Mouse (Mus musculus): ENCODE results near the gene Reck. TPM values are rescaled to one million over a fixed set of nuclear protein-coding genes. Genes with fewer than 3 reads are reported as not detected.

Reck gene
- total and polyA plus RNA-seq, 3 experiments = 0.12 to 0.60 TPM; not detected in 1

DNA sequence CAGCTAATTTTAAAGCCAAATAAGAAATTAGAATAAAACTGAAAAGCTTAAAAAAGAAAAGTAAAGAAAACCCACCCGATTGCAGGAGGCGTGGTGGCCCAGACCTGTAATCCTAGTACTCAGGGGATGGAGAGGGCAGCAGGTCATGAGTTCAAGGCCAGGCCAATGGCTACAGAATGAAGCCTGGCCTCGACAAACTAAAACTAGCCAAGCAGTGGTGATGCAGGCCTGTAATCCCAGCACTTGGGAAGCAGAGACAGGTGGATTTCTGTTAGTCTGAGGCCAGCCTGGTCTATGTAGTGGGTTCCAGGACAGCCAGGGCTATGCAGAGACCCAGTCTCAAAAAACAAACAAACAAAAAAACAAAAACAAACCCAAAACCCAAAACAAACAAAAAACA, 37.0 kb upstream of the Reck start:
- Histone ChIP-seq H3K27me3 (ENCODE audit: control insufficient read depth in 1 of 2, insufficient read depth in 2 of 2, low read length in 2 of 2) (0 out of 4 replicates have a peak, but pooled peaks cover 0 to 2% of the 10 kb centered on the region in 2 experiments), H3K27ac (ENCODE audit: control insufficient read depth, low read depth, low read length) (no peak overlapping the region), H3K79me2 (ENCODE audit: control insufficient read depth, insufficient read depth, low read length, poor library complexity) (no peaks in the 10 kb centered on the region), H3K4me1 (ENCODE audit: control insufficient read depth in 1 of 2, insufficient read depth in 2 of 2, low read length in 2 of 2) (no peaks in the 10 kb centered on the region), H3K9ac (ENCODE audit: control insufficient read depth, low read depth, low read length, poor library complexity, severe bottlenecking) (no peak overlapping the region), H3K9me3 (replicated peaks; ENCODE audit: insufficient read depth, low read length) (no peaks in the 10 kb centered on the region), H3K4me3 (ENCODE audit: control insufficient read depth in 1 of 2, insufficient read depth in 1 of 2, low read depth in 2 of 2, low read length in 2 of 2) (no peak overlapping the region), H3K36me3 (ENCODE audit: control insufficient read depth in 1 of 2, insufficient read depth in 2 of 2, low read length in 2 of 2) (no peaks in the 10 kb centered on the region)
- TF ChIP-seq POLR2AphosphoS2 (IDR thresholded peaks at IDR 0.05; ENCODE audit: low read length) (no peak), MEF2A (IDR thresholded peaks at IDR 0.05; ENCODE audit: extremely low read depth, insufficient replicate concordance, low read depth, low read length, poor library complexity, severe bottlenecking) (no peak), GABPA (IDR thresholded peaks at IDR 0.05; ENCODE audit: low read depth, low read length) (no peak), ZMIZ1 (IDR thresholded peaks at IDR 0.05; ENCODE audit: low read depth, low read length) (no peak), TBP (IDR thresholded peaks at IDR 0.05; ENCODE audit: low read depth, low read length) (no peak), MXI1 (IDR thresholded peaks at IDR 0.05; ENCODE audit: low read depth, low read length) (no peak), RAD21 (IDR thresholded peaks at IDR 0.05; ENCODE audit: low read depth, low read length) (no peak), ETS1 (IDR thresholded peaks at IDR 0.05; ENCODE audit: low read depth, low read length) (no peak), NELFE (IDR thresholded peaks at IDR 0.05; ENCODE audit: low read depth, low read length) (no peak), POLR2AphosphoS5 (IDR thresholded peaks at IDR 0.05; ENCODE audit: borderline replicate concordance, low read depth, low read length) (no peak), BHLHE40 (IDR thresholded peaks at IDR 0.05; ENCODE audit: borderline replicate concordance, low read depth, low read length) (no peak), KAT2A (conservative IDR thresholded peaks at IDR 0.05; ENCODE audit: low read depth, low read length) (no peak), MYC (IDR thresholded peaks at IDR 0.05; ENCODE audit: low read depth, low read length) (no peak), MYB (IDR thresholded peaks at IDR 0.05; ENCODE audit: low read depth, low read length) (no peak), ZNF384 (IDR thresholded peaks at IDR 0.05; ENCODE audit: low read depth, low read length) (no peak), CTCF (IDR thresholded peaks at IDR 0.05 in 2 of 3, conservative IDR thresholded peaks at IDR 0.05 in 1 of 3; ENCODE audit: control insufficient read depth in 1 of 3, insufficient read depth in 1 of 3, low read depth in 2 of 3, low read length in 3 of 3, poor library complexity in 1 of 3, severe bottlenecking in 1 of 3) (no peak), ZC3H11A (IDR thresholded peaks at IDR 0.05; ENCODE audit: low read depth, low read length) (no peak)
- no peak for DNase-seq (ENCODE audit: low read depth, low spot score)

DNA sequence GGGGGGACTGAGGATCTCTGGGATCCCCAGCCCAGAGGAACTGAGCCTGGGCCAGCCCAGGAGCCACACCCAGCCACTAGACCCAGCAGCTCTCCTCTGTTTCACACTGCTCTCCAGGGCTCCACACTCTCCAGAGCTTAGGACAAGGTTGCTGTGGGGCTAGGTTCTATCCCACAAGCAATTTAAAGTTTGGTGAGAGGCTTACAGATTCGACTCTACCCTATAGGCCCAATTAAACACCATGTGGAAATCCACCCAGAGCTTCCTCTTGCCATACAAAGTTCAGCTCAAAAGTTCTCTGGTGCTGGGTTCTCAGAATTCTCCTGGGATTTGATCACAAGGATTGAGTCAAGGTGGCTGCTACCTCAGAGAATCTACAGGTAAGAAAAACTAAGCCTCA, 35.2 kb upstream of the Reck start, which contains the start of gene Olfr157:
Olfr157 (minus strand) TSS at position 101 of the 400 bp plus-strand sequence.
- TF ChIP-seq UBTF (IDR thresholded peaks at IDR 0.05; ENCODE audit: borderline replicate concordance, insufficient read depth, low read depth, low read length) = no peak
- TF ChIP-seq BHLHE40 (IDR thresholded peaks at IDR 0.05; ENCODE audit: borderline replicate concordance, low read depth, low read length) = no peak
- TF ChIP-seq RCOR1 (IDR thresholded peaks at IDR 0.05; ENCODE audit: low read depth, low read length) = no peak
- no peak for TF ChIP-seq ZKSCAN1 (IDR thresholded peaks at IDR 0.05; ENCODE audit: low read depth, low read length)
- TF ChIP-seq TCF12 (IDR thresholded peaks at IDR 0.05; ENCODE audit: low read depth, low read length) = no peak
- no peak for TF ChIP-seq ETS1 (IDR thresholded peaks at IDR 0.05; ENCODE audit: low read depth, low read length)
- no peak for TF ChIP-seq TAL1 (IDR thresholded peaks at IDR 0.05; ENCODE audit: low read length)
- H3K4me1 ChIP-seq (ENCODE audit: control insufficient read depth in 1 of 2, insufficient read depth in 2 of 2, low read length in 2 of 2) = no peaks in the 10 kb centered on the region
- H3K9me3 ChIP-seq (replicated peaks; ENCODE audit: insufficient read depth, low read length) = no peaks in the 10 kb centered on the region
- H3K36me3 ChIP-seq (ENCODE audit: control insufficient read depth in 1 of 2, insufficient read depth in 2 of 2, low read length in 2 of 2) = no peaks in the 10 kb centered on the region
- no peak within 1 kb of the TSS for H3K4me3 ChIP-seq (ENCODE audit: control insufficient read depth in 1 of 2, insufficient read depth in 1 of 2, low read depth in 2 of 2, low read length in 2 of 2)
- H3K79me2 ChIP-seq (ENCODE audit: control insufficient read depth, insufficient read depth, low read length, poor library complexity) = no peaks in the 10 kb centered on the region
- peaks cover 0 to 2% of the 10 kb centered on the region in 2 experiments; a peak in 1 of 4 replicates for H3K27me3 ChIP-seq (ENCODE audit: control insufficient read depth in 1 of 2, insufficient read depth in 2 of 2, low read length in 2 of 2)
- H3K27ac ChIP-seq (ENCODE audit: control insufficient read depth, low read depth, low read length) = no peak within 1 kb of the TSS
- H3K9ac ChIP-seq (ENCODE audit: control insufficient read depth, low read depth, low read length, poor library complexity, severe bottlenecking) = no peak within 1 kb of the TSS
- no peak for DNase-seq (ENCODE audit: low read depth, low spot score)

Measured in MEL (cell line).